Mouse (Mus musculus) C3H10T1/2 (cell line): Measurements from ENCODE around the gene Tada2b. TPM values are rescaled to one million over a fixed set of nuclear protein-coding genes. Genes with fewer than 3 reads are reported as not detected.

Source experiments
- polyA plus RNA-seq, 2 experiments: library from polyadenylated mRNA; unstranded; fragments of >200 nt; fragmentation: generic; extraction: Trizol; gene quantifications; one replicate each; pipeline ENCODE4 v1.2.1; 2012; ENCODE audit warnings: missing spikeins in 2 of 2

The Tada2b gene
- 1 to 10 TPM; 1.2 to 6.8 TPM for polyA plus RNA-seq

DNA sequence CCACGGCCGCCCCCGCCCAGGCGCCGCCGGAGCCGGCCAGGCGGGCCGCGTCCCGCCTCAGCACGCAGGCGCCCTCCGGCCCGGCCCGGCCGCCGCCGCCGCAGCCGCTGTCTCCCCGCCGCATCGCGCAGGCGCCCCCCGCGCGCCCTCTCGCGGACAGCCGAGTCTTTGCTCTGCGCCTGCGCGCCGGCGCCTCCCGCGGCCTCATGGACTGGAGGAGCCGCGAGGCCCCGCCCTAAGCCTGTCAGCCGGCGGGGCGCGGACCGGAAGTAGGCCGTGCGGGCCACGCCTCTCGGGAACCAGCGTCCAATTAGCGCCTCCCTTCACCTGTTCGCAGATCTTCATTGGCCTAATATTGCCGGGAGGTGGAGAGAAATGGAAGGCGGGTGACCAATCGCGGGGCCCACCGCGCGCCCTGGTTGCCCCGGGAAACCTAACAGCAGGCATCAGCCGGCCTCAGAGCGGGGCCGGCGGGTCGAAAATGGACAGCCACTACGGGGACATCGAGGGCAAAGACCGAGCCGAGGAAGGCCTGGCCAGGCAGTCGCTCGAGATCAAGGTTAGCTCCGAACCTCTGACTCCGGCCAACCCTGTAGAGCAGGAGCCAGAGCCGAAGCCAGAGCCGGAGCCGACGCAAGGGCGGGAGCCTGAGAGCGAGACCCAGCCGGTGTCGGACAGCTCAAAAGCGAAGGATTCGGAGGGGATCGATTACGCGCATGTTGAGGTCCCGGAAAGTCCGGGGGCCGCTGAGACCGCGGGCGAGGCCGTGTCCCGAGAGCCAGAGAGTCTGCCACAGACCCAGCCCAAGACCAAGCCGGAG, at the start of gene Tada2b, which contains the start of gene Ccdc96:
Gene Tada2b, minus strand, starts transcription at position 115 of the 820 bp plus-strand sequence.
Gene Ccdc96, plus strand, starts transcription at position 418 of the 820 bp plus-strand sequence.

DNA sequence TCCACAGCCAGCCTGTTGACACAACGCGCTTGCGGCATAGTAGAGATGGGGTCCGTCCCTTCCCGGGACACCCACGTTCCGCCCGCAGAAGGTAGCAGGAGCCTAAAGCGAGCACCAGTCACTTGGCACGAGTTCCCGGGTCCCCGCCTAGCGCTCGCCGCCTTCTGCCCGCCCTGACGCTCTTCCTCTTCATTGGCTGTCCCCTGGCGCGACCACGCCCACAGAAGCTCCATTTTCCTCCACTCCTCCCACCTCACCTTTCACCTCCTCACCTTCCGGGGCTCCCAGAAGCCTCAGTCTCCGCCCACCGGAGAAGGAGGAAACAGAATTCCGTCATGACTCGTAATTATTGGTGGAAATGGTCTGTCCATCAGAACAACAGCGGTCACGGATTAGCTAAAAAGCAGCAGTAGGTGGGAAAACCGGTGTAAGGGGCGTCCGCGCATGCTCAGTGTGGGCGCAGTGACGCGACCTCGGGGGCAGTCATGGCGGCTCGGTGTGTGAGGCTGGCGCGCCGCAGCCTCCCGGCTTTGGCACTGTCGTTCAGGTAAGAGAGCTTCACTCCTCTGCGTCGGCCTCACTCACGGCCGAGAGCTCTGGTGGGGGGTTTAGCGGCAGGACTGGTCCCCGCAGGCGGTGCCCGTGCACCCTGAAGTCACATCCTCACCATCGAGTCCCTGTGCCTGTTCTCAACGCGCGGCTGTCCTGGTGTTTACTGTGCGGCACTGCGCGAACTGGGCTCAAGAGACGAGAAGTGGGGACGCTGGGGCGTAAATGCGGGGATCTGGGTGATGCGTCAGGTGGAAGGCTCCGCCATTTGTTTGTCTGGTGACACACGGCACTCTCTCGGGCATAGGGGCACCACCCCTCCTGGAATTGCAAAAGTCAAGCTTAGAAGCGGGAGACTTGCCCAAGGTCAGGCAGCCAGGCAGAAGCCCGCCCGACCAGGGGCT, 19.1 kb downstream of the Tada2b start, which contains the start of gene Grpel1:
Gene Grpel1, plus strand, starts transcription at position 290 of the 953 bp plus-strand sequence.

Other genes starting within 250 kb of the Tada2b start
- gene Sorcs2, start 86.1 kb downstream of the Tada2b start, polyA plus RNA-seq: 1 to 10 TPM; 2.1 to 5.9 TPM
- gene Grpel1, start 19.3 kb downstream of the Tada2b start, polyA plus RNA-seq: 10 to 100 TPM; 33.8 to 56.0 TPM
- under 1 TPM; 0.15 TPM for gene Ccdc96, start 303 bp upstream of the Tada2b start, polyA plus RNA-seq
- gene Tbc1d14, start 109.0 kb upstream of the Tada2b start, polyA plus RNA-seq: 10 to 100 TPM in 1 of 2 experiments, 1 to 10 TPM in 1; 3.3 to 24.1 TPM
- gene D5Ertd579e, start 211.7 kb upstream of the Tada2b start, polyA plus RNA-seq: 10 to 100 TPM in 1 of 2 experiments, 1 to 10 TPM in 1; 3.0 to 19.5 TPM